Mouse (Mus musculus): Measurements from ENCODE around the gene Tnrc6a. TPM values are rescaled to one million over a fixed set of nuclear protein-coding genes. Genes with fewer than 3 reads are reported as not detected.

The Tnrc6a gene
- polyA plus RNA-seq (2014; fragmentation: Illumina TruSeq; extraction: RNeasy Lipid Tissue Mini Kit (QIAGEN cat#74804); ENCODE audit: low read depth, low replicate concordance), result 83.5 TPM

DNA sequence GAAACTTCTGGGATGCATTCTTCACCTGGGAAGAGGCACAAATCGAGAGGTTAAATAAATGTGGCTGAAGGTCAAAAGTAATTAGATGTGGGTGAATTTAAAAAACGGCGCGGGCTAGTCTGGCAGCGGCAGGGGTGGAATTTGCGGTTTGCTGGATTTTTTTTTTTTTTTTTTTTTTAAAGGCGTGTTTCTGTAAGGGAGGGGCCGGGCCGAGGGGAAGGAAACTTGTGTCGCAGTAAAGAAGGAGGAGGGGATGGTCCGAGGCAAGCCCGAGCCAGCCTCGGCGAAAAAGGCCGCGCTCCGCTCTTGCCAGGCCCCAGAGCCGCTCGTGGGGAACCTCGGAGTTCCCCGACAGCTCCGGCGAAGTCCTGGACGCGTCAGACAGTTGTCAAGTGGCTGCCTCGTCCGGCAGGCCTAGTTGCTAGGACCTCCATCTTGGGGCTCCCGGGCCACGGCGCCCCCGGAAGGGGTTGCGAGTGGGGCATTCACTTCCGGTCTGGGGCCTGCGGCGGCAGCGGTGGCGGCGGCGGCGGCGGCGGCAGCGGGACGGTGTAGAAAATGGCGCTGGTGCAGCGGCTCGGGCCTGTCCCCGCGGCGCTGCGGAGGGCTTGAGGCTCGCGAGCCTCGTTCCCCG, at the start of gene Tnrc6a:
Tnrc6a (plus strand) TSS at position 221 of the 634 bp plus-strand sequence.

GRCm38 (mm10) chr7:123214365-123215075, 90.8 kb downstream of the Tnrc6a start, which contains the start of gene Slc5a11:
TSS of gene Slc5a11 (plus strand) at chr7:123214780.

Other genes starting within 250 kb of the Tnrc6a start
- gene Rbbp6, start 158.2 kb upstream of the Tnrc6a start, polyA plus RNA-seq (2014; fragmentation: Illumina TruSeq; extraction: RNeasy Lipid Tissue Mini Kit (QIAGEN cat#74804); ENCODE audit: low read depth, low replicate concordance), result 153 TPM
- gene Slc5a11, start 90.9 kb downstream of the Tnrc6a start, polyA plus RNA-seq (2014; fragmentation: Illumina TruSeq; extraction: RNeasy Lipid Tissue Mini Kit (QIAGEN cat#74804); ENCODE audit: low read depth, low replicate concordance), result not detected
- 40.0 TPM for gene Lcmt1, start 245.9 kb downstream of the Tnrc6a start, polyA plus RNA-seq (2014; fragmentation: Illumina TruSeq; extraction: RNeasy Lipid Tissue Mini Kit (QIAGEN cat#74804); ENCODE audit: low read depth, low replicate concordance)
- gene Arhgap17, start 246.0 kb downstream of the Tnrc6a start, polyA plus RNA-seq (2014; fragmentation: Illumina TruSeq; extraction: RNeasy Lipid Tissue Mini Kit (QIAGEN cat#74804); ENCODE audit: low read depth, low replicate concordance), result 43.8 TPM